Mouse (Mus musculus): Measurements from ENCODE around the gene Shroom1. TPM values are rescaled to one million over a fixed set of nuclear protein-coding genes. Genes with fewer than 3 reads are reported as not detected.

Gene Shroom1
- polyA plus RNA-seq, 1 experiment from 2014 or later: 2.3 TPM

GRCm38 (mm10) chr11:53505026-53505663, 48.1 kb downstream of the Shroom1 start:
- no peak overlapping the region for H3K4me2 ChIP-seq
- H3K36me3 ChIP-seq: no peaks in the 10 kb centered on the region
- no peak for ATAC-seq (replicated peaks; ENCODE audit: low FRiP score)
- no peaks in the 10 kb centered on the region for H3K27me3 ChIP-seq
- no peak overlapping the region for H3K27ac ChIP-seq
- peaks cover 8% of the 10 kb centered on the region for H3K4me1 ChIP-seq
- no peak overlapping the region for H3K4me3 ChIP-seq (replicated peaks)
- no peaks in the 10 kb centered on the region for H3K9me3 ChIP-seq (replicated peaks)
- WGBS: 78% methylated on average over 5 of the region's 5 CpGs
- no peak overlapping the region for H3K9ac ChIP-seq

GRCm38 (mm10) chr11:53507098-53507805, 50.2 kb downstream of the Shroom1 start:
- H3K27me3 ChIP-seq: no peaks in the 10 kb centered on the region
- 92% methylated on average over 9 of the region's 9 CpGs for WGBS
- H3K27ac ChIP-seq: no peak overlapping the region
- no peaks in the 10 kb centered on the region for H3K4me1 ChIP-seq
- no peak overlapping the region for H3K4me3 ChIP-seq (replicated peaks)
- ATAC-seq (replicated peaks; ENCODE audit: low FRiP score): no peak
- H3K4me2 ChIP-seq: no peak overlapping the region
- H3K36me3 ChIP-seq: no peaks in the 10 kb centered on the region
- H3K9ac ChIP-seq: no peak overlapping the region
- no peaks in the 10 kb centered on the region for H3K9me3 ChIP-seq (replicated peaks)

- Histone ChIP-seq H3K4me2 (no peak overlapping the region), H3K27me3 (no peaks in the 10 kb centered on the region), H3K4me1 (no peaks in the 10 kb centered on the region), H3K9me3 (replicated peaks) (no peaks in the 10 kb centered on the region), H3K9ac (no peak overlapping the region), H3K36me3 (no peaks in the 10 kb centered on the region), H3K27ac (no peak overlapping the region), H3K4me3 (replicated peaks) (no peak overlapping the region)
- WGBS: 69% methylated on average over 7 of the region's 7 CpGs
- no peak for ATAC-seq (replicated peaks; ENCODE audit: low FRiP score)
Measured at GRCm38 (mm10) chr11:53508152-53508551, 51.1 kb downstream of the Shroom1 start.

- H3K4me3 ChIP-seq (replicated peaks): no peak overlapping the region
Measured at GRCm38 (mm10) chr11:53508591-53508990, 51.6 kb downstream of the Shroom1 start.

GRCm38 (mm10) chr11:53510351-53510750, 53.3 kb downstream of the Shroom1 start:
- Histone ChIP-seq H3K4me2 (no peak overlapping the region), H3K4me3 (replicated peaks) (no peak overlapping the region), H3K36me3 (no peaks in the 10 kb centered on the region), H3K9me3 (replicated peaks) (no peaks in the 10 kb centered on the region), H3K9ac (no peak overlapping the region), H3K4me1 (no peaks in the 10 kb centered on the region), H3K27ac (no peak overlapping the region), H3K27me3 (no peaks in the 10 kb centered on the region)
- 38% methylated on average over 5 of the region's 5 CpGs for WGBS
- no peak for ATAC-seq (replicated peaks; ENCODE audit: low FRiP score)

More at GRCm38 (mm10) chr11:53508591-53508990, 51.6 kb downstream of the Shroom1 start:
- Histone ChIP-seq H3K27ac (no peak overlapping the region), H3K4me1 (no peaks in the 10 kb centered on the region), H3K27me3 (no peaks in the 10 kb centered on the region), H3K36me3 (no peaks in the 10 kb centered on the region), H3K9ac (no peak overlapping the region), H3K4me2 (no peak overlapping the region), H3K9me3 (replicated peaks) (no peaks in the 10 kb centered on the region)
- ATAC-seq (replicated peaks; ENCODE audit: low FRiP score): no peak
- 59% methylated on average over 3 of the region's 3 CpGs for WGBS

- peaks cover 25% of the 10 kb centered on the region for H3K4me1 ChIP-seq
- WGBS: 38% methylated on average over 8 of the region's 8 CpGs
- H3K4me2 ChIP-seq: no peak overlapping the region
- no peaks in the 10 kb centered on the region for H3K36me3 ChIP-seq
- peaks cover 6% of the 10 kb centered on the region for H3K27me3 ChIP-seq
- H3K4me3 ChIP-seq (replicated peaks): no peak overlapping the region
- H3K9me3 ChIP-seq (replicated peaks): no peaks in the 10 kb centered on the region
- ATAC-seq (replicated peaks; ENCODE audit: low FRiP score): no peak
- H3K27ac ChIP-seq: no peak overlapping the region
- H3K9ac ChIP-seq: no peak overlapping the region
Measured at GRCm38 (mm10) chr11:53516775-53517627, 60.0 kb downstream of the Shroom1 start.

Small RNA genes within 50 kb of the gene (microRNA-seq; reads per million reads assigned to microRNA genes)
- gene Mir6920: not detected

Other genes starting within 250 kb of the Shroom1 start
- gene Hspa4, start 156.7 kb upstream of the Shroom1 start, polyA plus RNA-seq (2015; fragmentation: Nextera tagmentation; extraction: Ambion mirVana): 91.0 and 94.6 TPM in 2 replicates
- gene Zcchc10, start 132.5 kb upstream of the Shroom1 start, polyA plus RNA-seq (2015; fragmentation: Nextera tagmentation; extraction: Ambion mirVana): 22.8 and 24.3 TPM in 2 replicates
- 32.1 and 38.0 TPM in 2 replicates for gene Aff4, start 106.4 kb upstream of the Shroom1 start, polyA plus RNA-seq (2015; fragmentation: Nextera tagmentation; extraction: Ambion mirVana)
- 0.32 and 0.46 TPM in 2 replicates for gene Leap2, start 34.0 kb upstream of the Shroom1 start, polyA plus RNA-seq (2015; fragmentation: Nextera tagmentation; extraction: Ambion mirVana)
- gene Uqcrq, start 26.4 kb upstream of the Shroom1 start, polyA plus RNA-seq (2015; fragmentation: Nextera tagmentation; extraction: Ambion mirVana): 629 and 653 TPM in 2 replicates
- 2.2 and 2.3 TPM in 2 replicates for gene Gdf9, start 26.2 kb upstream of the Shroom1 start, polyA plus RNA-seq (2015; fragmentation: Nextera tagmentation; extraction: Ambion mirVana)
- not detected in 2 replicates for gene Gm10447, start 95 bp upstream of the Shroom1 start, polyA plus RNA-seq (2015; fragmentation: Nextera tagmentation; extraction: Ambion mirVana)
- gene Gm9837, start 13.3 kb downstream of the Shroom1 start, polyA plus RNA-seq (2015; fragmentation: Nextera tagmentation; extraction: Ambion mirVana): not detected in 2 replicates
- not detected in 2 replicates for gene Gm9945, start 23.0 kb downstream of the Shroom1 start, polyA plus RNA-seq (2015; fragmentation: Nextera tagmentation; extraction: Ambion mirVana)
- gene Sowaha, start 23.1 kb downstream of the Shroom1 start, polyA plus RNA-seq (2015; fragmentation: Nextera tagmentation; extraction: Ambion mirVana): 0.23 and 0.32 TPM in 2 replicates
- 21.9 and 25.6 TPM in 2 replicates for gene Sept8, start 62.1 kb downstream of the Shroom1 start, polyA plus RNA-seq (2015; fragmentation: Nextera tagmentation; extraction: Ambion mirVana)
- 65.6 and 68.6 TPM in 2 replicates for gene Kif3a, start 110.2 kb downstream of the Shroom1 start, polyA plus RNA-seq (2015; fragmentation: Nextera tagmentation; extraction: Ambion mirVana)
- 1.2 and 1.3 TPM in 2 replicates for gene Il4, start 161.5 kb downstream of the Shroom1 start, polyA plus RNA-seq (2015; fragmentation: Nextera tagmentation; extraction: Ambion mirVana)
- not detected in 2 replicates for gene Il13, start 177.5 kb downstream of the Shroom1 start, polyA plus RNA-seq (2015; fragmentation: Nextera tagmentation; extraction: Ambion mirVana)

Measured in kidney, embryonic 15.5 days (tissue).